Mouse (Mus musculus): ENCODE measurements around the gene Slc24a2. TPM values are rescaled to one million over a fixed set of nuclear protein-coding genes. Genes with fewer than 3 reads are reported as not detected.

Slc24a2 gene
- total and polyA plus RNA-seq, 3 experiments: not detected

DNA sequence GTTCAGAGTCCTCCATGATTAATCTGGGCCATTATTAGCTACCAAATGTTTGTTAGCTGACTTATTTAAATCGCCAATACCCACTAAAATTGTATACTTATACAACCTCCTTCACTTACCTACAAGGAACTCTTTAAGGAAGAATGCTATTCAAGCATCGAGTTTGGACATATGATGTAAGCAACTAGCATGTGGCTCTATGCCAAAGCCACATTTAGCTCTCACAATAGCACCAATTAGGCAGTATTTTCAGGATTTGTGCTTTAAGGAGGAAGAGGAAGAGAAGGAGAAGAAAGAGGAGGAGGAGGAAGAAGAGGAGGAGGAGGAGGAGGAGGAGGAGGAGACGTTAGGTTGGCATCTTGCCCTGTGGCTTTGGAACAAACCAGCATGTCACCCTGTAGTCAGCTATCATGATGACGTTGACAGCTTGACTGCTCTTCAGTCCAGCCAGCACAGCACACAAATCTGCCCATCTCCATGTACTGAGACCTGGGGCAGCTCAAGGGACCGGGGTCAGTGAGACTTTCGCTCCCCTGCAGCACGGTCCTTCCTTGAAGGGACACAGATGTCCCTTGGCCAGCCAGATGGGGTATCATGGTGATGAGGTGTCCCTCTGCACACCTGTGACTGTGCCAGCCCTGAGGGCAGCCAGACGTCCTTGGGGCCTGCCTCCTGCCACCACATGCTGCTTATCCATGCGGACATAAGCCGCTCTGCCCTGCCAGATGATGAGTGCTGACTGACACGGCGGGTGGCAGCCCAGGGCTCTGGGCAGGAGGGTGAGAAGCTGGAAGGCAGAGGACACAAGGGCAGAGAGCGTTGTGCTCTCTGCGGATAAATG lies 203.7 kb downstream of the Slc24a2 start:
- TF ChIP-seq ELF1 (IDR thresholded peaks at IDR 0.05; ENCODE audit: low read depth, low read length) (no peak), MYB (IDR thresholded peaks at IDR 0.05; ENCODE audit: low read depth, low read length) (no peak), TCF12 (IDR thresholded peaks at IDR 0.05; ENCODE audit: low read depth, low read length) (no peak), SIN3A (IDR thresholded peaks at IDR 0.05; ENCODE audit: low read length) (no peak), USF1 (IDR thresholded peaks at IDR 0.05; ENCODE audit: low read depth, low read length) (no peak), GATA1 (IDR thresholded peaks at IDR 0.05; ENCODE audit: low read depth, low read length) (no peak), E2F4 (IDR thresholded peaks at IDR 0.05; ENCODE audit: borderline replicate concordance, low read depth, low read length) (no peak), NELFE (IDR thresholded peaks at IDR 0.05; ENCODE audit: low read depth, low read length) (no peak), RAD21 (IDR thresholded peaks at IDR 0.05; ENCODE audit: low read depth, low read length) (no peak)
- no peak for DNase-seq (ENCODE audit: low read depth, low spot score)
- Histone ChIP-seq H3K9me3 (replicated peaks; ENCODE audit: insufficient read depth, low read length) (no peaks in the 10 kb centered on the region), H3K4me1 (ENCODE audit: control insufficient read depth in 1 of 2, insufficient read depth in 2 of 2, low read length in 2 of 2) (no peaks in the 10 kb centered on the region), H3K79me2 (ENCODE audit: control insufficient read depth, insufficient read depth, low read length, poor library complexity) (no peaks in the 10 kb centered on the region), H3K27me3 (ENCODE audit: control insufficient read depth in 1 of 2, insufficient read depth in 2 of 2, low read length in 2 of 2) (no peaks in the 10 kb centered on the region), H3K27ac (ENCODE audit: control insufficient read depth, low read depth, low read length) (no peak overlapping the region), H3K4me3 (ENCODE audit: control insufficient read depth in 1 of 2, insufficient read depth in 1 of 2, low read depth in 2 of 2, low read length in 2 of 2) (no peak overlapping the region), H3K9ac (ENCODE audit: control insufficient read depth, low read depth, low read length, poor library complexity, severe bottlenecking) (no peak overlapping the region), H3K36me3 (ENCODE audit: control insufficient read depth in 1 of 2, insufficient read depth in 2 of 2, low read length in 2 of 2) (no peaks in the 10 kb centered on the region)

DNA sequence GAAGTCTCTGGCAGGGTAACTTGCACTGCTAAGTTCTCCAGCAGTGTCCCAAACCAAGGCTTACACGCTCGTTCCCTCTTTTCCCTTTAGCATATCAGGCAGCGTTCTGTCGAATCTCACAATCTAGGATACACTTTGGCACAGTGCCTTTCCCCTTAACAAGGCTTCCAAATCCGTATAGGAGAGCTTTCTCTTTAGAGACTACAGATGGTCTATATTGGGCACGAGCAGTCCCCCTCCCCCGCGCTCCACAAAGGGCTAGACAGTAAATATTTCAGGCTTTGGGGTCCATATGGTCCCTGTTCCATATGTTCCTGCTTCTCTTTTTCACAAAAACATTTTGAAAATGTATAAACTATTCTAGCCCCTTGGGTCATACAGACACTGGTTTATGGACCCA lies 205.7 kb downstream of the Slc24a2 start:
- no peak overlapping the region for H3K4me3 ChIP-seq (ENCODE audit: control insufficient read depth in 1 of 2, insufficient read depth in 1 of 2, low read depth in 2 of 2, low read length in 2 of 2)
- no peaks in the 10 kb centered on the region for H3K4me1 ChIP-seq (ENCODE audit: control insufficient read depth in 1 of 2, insufficient read depth in 2 of 2, low read length in 2 of 2)
- no peaks in the 10 kb centered on the region for H3K27me3 ChIP-seq (ENCODE audit: control insufficient read depth in 1 of 2, insufficient read depth in 2 of 2, low read length in 2 of 2)
- no peak overlapping the region for H3K9ac ChIP-seq (ENCODE audit: control insufficient read depth, low read depth, low read length, poor library complexity, severe bottlenecking)
- DNase-seq (ENCODE audit: low read depth, low spot score): no peak
- H3K27ac ChIP-seq (ENCODE audit: control insufficient read depth, low read depth, low read length): no peak overlapping the region
- H3K9me3 ChIP-seq (replicated peaks; ENCODE audit: insufficient read depth, low read length): no peaks in the 10 kb centered on the region
- no peaks in the 10 kb centered on the region for H3K36me3 ChIP-seq (ENCODE audit: control insufficient read depth in 1 of 2, insufficient read depth in 2 of 2, low read length in 2 of 2)
- TF ChIP-seq UBTF (IDR thresholded peaks at IDR 0.05; ENCODE audit: borderline replicate concordance, insufficient read depth, low read depth, low read length): no peak
- TF ChIP-seq SMC3 (IDR thresholded peaks at IDR 0.05; ENCODE audit: low read depth, low read length): no peak
- TF ChIP-seq POLR2A (IDR thresholded peaks at IDR 0.05; ENCODE audit: control insufficient read depth in 1 of 2, insufficient read depth in 1 of 2, low read depth in 1 of 2, low read length in 2 of 2, poor library complexity in 1 of 2): no peak
- no peak for TF ChIP-seq KAT2A (conservative IDR thresholded peaks at IDR 0.05; ENCODE audit: low read depth, low read length)
- no peak for TF ChIP-seq MAZ (IDR thresholded peaks at IDR 0.05; ENCODE audit: low read depth, low read length)
- no peak for TF ChIP-seq MXI1 (IDR thresholded peaks at IDR 0.05; ENCODE audit: low read depth, low read length)
- no peak for TF ChIP-seq RAD21 (IDR thresholded peaks at IDR 0.05; ENCODE audit: low read depth, low read length)
- TF ChIP-seq TCF12 (IDR thresholded peaks at IDR 0.05; ENCODE audit: low read depth, low read length): no peak
- no peak for TF ChIP-seq USF1 (IDR thresholded peaks at IDR 0.05; ENCODE audit: low read depth, low read length)
- no peak for TF ChIP-seq POLR2AphosphoS2 (IDR thresholded peaks at IDR 0.05; ENCODE audit: low read length)
- TF ChIP-seq ZC3H11A (IDR thresholded peaks at IDR 0.05; ENCODE audit: low read depth, low read length): no peak
- TF ChIP-seq SIN3A (IDR thresholded peaks at IDR 0.05; ENCODE audit: low read length): no peak
- no peak for TF ChIP-seq TBP (IDR thresholded peaks at IDR 0.05; ENCODE audit: low read depth, low read length)
- no peak for TF ChIP-seq MEF2A (IDR thresholded peaks at IDR 0.05; ENCODE audit: extremely low read depth, insufficient replicate concordance, low read depth, low read length, poor library complexity, severe bottlenecking)
- TF ChIP-seq MYB (IDR thresholded peaks at IDR 0.05; ENCODE audit: low read depth, low read length): no peak
- TF ChIP-seq GABPA (IDR thresholded peaks at IDR 0.05; ENCODE audit: low read depth, low read length): no peak
- no peak for TF ChIP-seq ELF1 (IDR thresholded peaks at IDR 0.05; ENCODE audit: low read depth, low read length)
- H3K79me2 ChIP-seq (ENCODE audit: control insufficient read depth, insufficient read depth, low read length, poor library complexity): no peaks in the 10 kb centered on the region

Data from MEL (cell line).